Mouse (Mus musculus) heart, embryonic 10.5 days (tissue): ENCODE measurements at regions not wholly inside any gene's neighbourhood (a gene's known extent, or its start where the extent isn't known, plus 50 kb on each side); places are given as distances from the start of the nearest gene placed in this dataset.

ENCODE experiments used
- DNase-seq: peaks from one replicate; pipeline ENCODE4 v3.0.0-alpha.2; 2017; ENCODE audit warnings: low spot score
- H3K27ac ChIP-seq: fragments of 300-500 bp; sonication (generic); 2 replicates; pipeline ENCODE4 v1.5.1; 2016; ENCODE audit warnings: mild to moderate bottlenecking
- H3K27me3 ChIP-seq: fragments of 300-500 bp; sonication (generic); 2 replicates; pipeline ENCODE4 v1.6.1; 2016; ENCODE audit warnings: mild to moderate bottlenecking; ENCODE audit not compliant: poor library complexity, insufficient read depth, severe bottlenecking
- H3K36me3 ChIP-seq: fragments of 300-500 bp; sonication (generic); 2 replicates; pipeline ENCODE4 v1.6.1; 2016; ENCODE audit warnings: mild to moderate bottlenecking, moderate library complexity
- H3K4me1 ChIP-seq: fragments of 300-500 bp; sonication (generic); 2 replicates; pipeline ENCODE4 v1.6.1; 2016; ENCODE audit warnings: mild to moderate bottlenecking
- H3K4me3 ChIP-seq: fragments of 300-500 bp; sonication (generic); 2 replicates; pipeline ENCODE4 v1.5.1; 2016; ENCODE audit warnings: mild to moderate bottlenecking, moderate library complexity
- H3K9me3 ChIP-seq: fragments of 300-500 bp; sonication (generic); 2 replicates; pipeline ENCODE4 v1.6.1; 2016; ENCODE audit warnings: mild to moderate bottlenecking, moderate library complexity
- WGBS: fragments of 180-500 bp; shearing (Covaris S2); methylation state at CpG from one replicate; pipeline ENCODE4 v1.1.7; 2016; 5-methylcytosine and 5-hydroxymethylcytosine counted together

GRCm38 (mm10) chr14:24608356-24608755, 121.4 kb downstream of the Rps24 start:
- DNase-seq: no peak
- 100% methylated on average over 1 of the region's 1 CpGs for WGBS
- H3K9me3 ChIP-seq: no peaks in the 10 kb centered on the region
- no peak overlapping the region for H3K4me3 ChIP-seq
- no peak overlapping the region for H3K27ac ChIP-seq
- no peaks in the 10 kb centered on the region for H3K36me3 ChIP-seq
- H3K4me1 ChIP-seq: peaks cover 15% of the 10 kb centered on the region
- peaks cover 10% of the 10 kb centered on the region; the same call in 1 of the 2 replicates for H3K27me3 ChIP-seq

DNA sequence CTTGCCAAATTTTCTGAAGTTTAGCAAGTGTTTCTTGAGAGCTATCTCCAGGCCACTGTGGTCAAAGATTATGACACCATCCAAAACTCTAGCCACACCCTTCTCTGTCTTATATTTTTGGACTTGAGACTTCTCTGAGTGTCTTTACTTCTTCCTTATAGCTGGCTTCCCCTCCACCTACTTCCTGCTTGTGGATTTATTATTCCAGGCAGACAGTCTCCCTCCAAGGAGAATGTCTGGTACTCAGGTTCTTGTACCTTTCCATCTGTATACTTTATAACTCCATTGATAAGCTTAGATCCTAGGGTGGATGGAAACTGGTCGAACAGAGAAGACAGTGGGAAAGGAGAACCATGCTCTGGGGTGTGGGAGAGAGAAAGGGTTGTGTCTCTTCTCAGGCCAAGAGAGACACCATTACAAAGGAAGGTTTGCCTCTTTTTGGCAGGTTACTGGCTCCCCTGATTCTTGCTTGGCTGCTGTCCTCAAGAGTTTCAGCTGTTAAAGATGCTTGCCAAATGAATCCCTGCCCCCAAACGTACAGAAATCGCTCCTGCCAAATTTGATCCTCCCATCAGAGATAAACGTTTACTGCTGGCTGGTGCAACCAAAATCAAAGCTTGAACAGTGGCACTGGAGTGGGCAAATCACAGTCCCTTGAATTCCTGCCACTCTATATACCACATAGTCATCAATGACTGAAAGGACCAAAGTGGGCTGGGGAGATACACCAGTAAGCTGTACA, 125.5 kb downstream of the Rps24 start:
- no peak for DNase-seq
- Histone ChIP-seq H3K36me3 (no peaks in the 10 kb centered on the region), H3K4me3 (no peak overlapping the region), H3K27ac (no peak overlapping the region), H3K9me3 (no peaks in the 10 kb centered on the region), H3K4me1 (peaks cover 14% of the 10 kb centered on the region), H3K27me3 (peaks cover 14% of the 10 kb centered on the region; the same call in 1 of the 2 replicates)
- WGBS: 73% methylated on average over 4 of the region's 4 CpGs

GRCm38 (mm10) chr14:24615776-24616175, 128.9 kb downstream of the Rps24 start:
- DNase-seq: no peak
- no peak overlapping the region for H3K27ac ChIP-seq
- H3K27me3 ChIP-seq: peaks cover 17% of the 10 kb centered on the region; the same call in 1 of the 2 replicates
- peaks cover 30% of the 10 kb centered on the region for H3K4me1 ChIP-seq
- H3K36me3 ChIP-seq: no peaks in the 10 kb centered on the region
- no peaks in the 10 kb centered on the region for H3K9me3 ChIP-seq
- 81% methylated on average over 3 of the region's 3 CpGs for WGBS
- no peak overlapping the region for H3K4me3 ChIP-seq

DNA sequence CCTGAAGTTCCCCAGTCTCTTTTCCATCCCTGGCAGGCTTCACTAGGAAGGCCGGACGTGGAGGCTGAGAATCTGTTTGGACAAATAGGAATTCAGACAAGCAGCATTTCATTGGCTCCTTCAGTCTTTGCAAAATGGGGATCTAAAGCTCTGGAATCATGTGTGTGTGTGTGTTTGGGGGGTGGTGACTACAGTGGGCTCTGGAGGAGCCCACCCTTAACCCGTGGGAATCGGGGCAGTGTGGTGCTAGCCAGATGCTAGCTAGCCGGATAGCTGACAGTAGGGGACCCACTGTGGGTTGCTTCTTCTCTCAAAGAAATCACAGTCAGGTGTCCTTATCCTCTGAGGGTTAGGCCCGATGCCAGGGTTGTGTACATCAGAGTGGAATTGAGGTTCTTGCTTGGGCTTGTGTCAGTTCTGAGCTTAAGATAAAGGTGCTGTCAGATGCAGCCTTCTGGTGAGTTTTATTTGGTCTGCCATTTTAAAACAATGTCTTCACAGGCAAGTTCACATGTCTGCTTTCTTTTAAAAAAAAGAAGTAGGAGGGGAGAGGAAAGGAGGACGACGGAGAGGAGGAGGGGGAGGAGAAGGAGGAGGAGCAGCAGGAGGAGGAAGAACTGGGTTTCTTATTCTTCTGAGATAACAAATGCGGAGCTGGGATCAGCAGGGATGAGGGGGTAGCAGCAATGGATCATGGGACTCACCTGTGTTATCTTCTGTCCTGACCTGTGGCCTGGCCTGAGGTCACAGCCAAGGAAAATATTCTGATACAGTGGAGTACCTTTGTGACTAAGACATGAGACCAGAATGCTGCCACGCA, 129.6 kb downstream of the Rps24 start:
- no peak for DNase-seq
- Histone ChIP-seq H3K27ac (0 out of 2 replicates have a peak overlapping the region, but pooled peaks have one; percentile 2), H3K4me1 (peaks cover 30% of the 10 kb centered on the region), H3K27me3 (peaks cover 12% of the 10 kb centered on the region; the same call in 1 of the 2 replicates), H3K9me3 (no peaks in the 10 kb centered on the region), H3K4me3 (no peak overlapping the region), H3K36me3 (no peaks in the 10 kb centered on the region)
- WGBS: 70% methylated on average over 10 of the region's 10 CpGs

DNA sequence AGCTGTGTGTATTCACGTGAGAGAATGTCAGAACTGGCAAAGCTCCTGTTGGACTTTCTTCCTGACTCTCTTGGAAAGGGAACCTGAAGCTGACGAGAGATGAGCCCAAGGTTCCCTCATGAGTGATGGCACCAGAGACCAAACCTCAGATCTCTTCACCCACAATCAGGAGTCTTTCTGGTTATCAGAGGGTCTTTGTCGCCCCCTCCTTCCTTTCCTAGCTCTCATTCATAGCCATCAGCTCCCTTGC, 130.1 kb downstream of the Rps24 start:
- Histone ChIP-seq H3K4me3 (no peak overlapping the region), H3K9me3 (no peaks in the 10 kb centered on the region), H3K4me1 (peaks cover 30% of the 10 kb centered on the region), H3K27me3 (peaks cover 12% of the 10 kb centered on the region; the same call in 1 of the 2 replicates), H3K36me3 (no peaks in the 10 kb centered on the region), H3K27ac (peak overlapping the region; percentile 29; the same call in 1 of the 2 replicates)
- no peak for DNase-seq
- WGBS: 51% methylated on average over 3 of the region's 3 CpGs

DNA sequence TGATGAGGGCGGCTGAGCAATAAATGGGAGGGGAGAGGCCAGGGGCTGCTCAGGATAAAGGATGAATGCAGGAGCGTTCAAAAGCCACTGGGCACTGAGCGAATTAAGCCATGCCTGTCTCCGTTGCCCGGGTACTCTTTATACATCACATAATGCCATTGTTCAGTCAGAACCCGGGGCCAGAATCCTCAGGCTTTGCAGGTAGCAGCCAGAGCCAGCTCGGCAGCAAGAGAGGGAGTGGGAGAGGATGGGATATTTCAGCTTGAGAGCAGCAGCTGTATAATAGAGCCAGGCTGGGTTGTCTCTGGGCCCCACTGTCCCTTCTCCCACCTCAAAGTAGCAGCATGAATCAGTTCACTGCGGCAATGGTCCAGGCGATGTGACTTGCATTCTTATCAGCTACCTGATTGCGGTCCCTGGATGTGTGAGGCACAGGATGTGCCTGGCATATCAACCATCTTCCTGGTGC, 130.5 kb downstream of the Rps24 start:
- WGBS: 52% methylated on average over 10 of the region's 10 CpGs
- no peak overlapping the region for H3K4me3 ChIP-seq
- H3K36me3 ChIP-seq: no peaks in the 10 kb centered on the region
- H3K9me3 ChIP-seq: no peaks in the 10 kb centered on the region
- peaks cover 12% of the 10 kb centered on the region; the same call in 1 of the 2 replicates for H3K27me3 ChIP-seq
- peak overlapping the region; percentile 29; the same call in 1 of the 2 replicates for H3K27ac ChIP-seq
- H3K4me1 ChIP-seq: peaks cover 30% of the 10 kb centered on the region
- DNase-seq: no peak

GRCm38 (mm10) chr14:24618226-24619038, 131.5 kb downstream of the Rps24 start:
- no peak overlapping the region for H3K4me3 ChIP-seq
- H3K27ac ChIP-seq: peak overlapping the region; percentile 44; the same call in 1 of the 2 replicates
- peak; percentile 79 for DNase-seq
- H3K4me1 ChIP-seq: peaks cover 30% of the 10 kb centered on the region
- H3K27me3 ChIP-seq: peaks cover 8% of the 10 kb centered on the region; the same call in 1 of the 2 replicates
- H3K9me3 ChIP-seq: no peaks in the 10 kb centered on the region
- WGBS: 37% methylated on average over 16 of the region's 16 CpGs
- H3K36me3 ChIP-seq: no peaks in the 10 kb centered on the region

DNA sequence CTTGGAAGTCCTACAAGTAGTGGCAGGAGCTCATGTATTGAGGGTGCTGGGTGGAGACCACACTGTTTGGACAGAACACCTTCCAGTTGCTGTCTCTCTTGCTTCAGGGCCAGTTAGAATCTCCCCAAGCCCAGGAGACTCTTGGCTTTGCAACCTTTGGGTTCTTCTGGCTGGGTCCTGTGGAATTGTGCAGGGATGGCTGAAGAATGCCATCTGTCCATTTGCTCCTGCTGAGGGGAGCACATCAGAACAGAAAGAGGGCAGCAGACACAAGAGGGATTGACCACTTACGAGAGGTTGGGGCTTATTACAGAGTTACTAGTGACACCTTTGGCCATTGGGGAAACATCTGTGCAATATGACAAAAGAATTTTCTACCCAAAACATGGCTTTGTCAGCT, 145.1 kb downstream of the Rps24 start:
- 82% methylated on average over 1 of the region's 1 CpGs for WGBS
- 0 out of 2 replicates have a peak, but pooled peaks cover 3% of the 10 kb centered on the region for H3K4me1 ChIP-seq
- H3K27ac ChIP-seq: no peak overlapping the region
- no peak overlapping the region for H3K4me3 ChIP-seq
- no peaks in the 10 kb centered on the region for H3K36me3 ChIP-seq
- no peaks in the 10 kb centered on the region for H3K27me3 ChIP-seq
- DNase-seq: no peak
- peaks cover under 1% of the 10 kb centered on the region; the same call in 1 of the 2 replicates for H3K9me3 ChIP-seq

DNA sequence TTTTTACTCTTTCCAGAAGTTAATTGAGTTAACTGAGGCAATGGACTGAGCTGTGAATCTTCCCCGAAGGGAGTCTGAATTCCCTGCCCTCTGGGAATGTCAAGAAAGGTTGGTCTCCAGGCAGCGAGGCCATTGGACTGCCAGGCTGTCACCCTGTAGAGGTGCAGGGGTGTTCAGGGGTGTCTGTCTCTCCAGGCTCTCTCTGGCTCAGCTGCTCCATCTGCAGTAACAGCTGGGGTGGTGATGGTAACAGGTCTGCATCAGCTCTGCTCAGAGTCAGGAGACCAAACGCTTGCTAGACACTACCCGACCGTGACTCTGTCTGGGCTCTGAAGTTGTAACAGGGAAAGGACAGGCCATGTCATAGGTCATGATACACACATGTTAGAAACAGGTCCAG, 154.9 kb downstream of the Rps24 start:
- Histone ChIP-seq H3K27ac (no peak overlapping the region), H3K4me3 (no peak overlapping the region), H3K36me3 (no peaks in the 10 kb centered on the region), H3K9me3 (no peaks in the 10 kb centered on the region), H3K4me1 (no peaks in the 10 kb centered on the region), H3K27me3 (peaks cover 13% of the 10 kb centered on the region)
- WGBS: 61% methylated on average over 5 of the region's 5 CpGs
- DNase-seq: no peak

DNA sequence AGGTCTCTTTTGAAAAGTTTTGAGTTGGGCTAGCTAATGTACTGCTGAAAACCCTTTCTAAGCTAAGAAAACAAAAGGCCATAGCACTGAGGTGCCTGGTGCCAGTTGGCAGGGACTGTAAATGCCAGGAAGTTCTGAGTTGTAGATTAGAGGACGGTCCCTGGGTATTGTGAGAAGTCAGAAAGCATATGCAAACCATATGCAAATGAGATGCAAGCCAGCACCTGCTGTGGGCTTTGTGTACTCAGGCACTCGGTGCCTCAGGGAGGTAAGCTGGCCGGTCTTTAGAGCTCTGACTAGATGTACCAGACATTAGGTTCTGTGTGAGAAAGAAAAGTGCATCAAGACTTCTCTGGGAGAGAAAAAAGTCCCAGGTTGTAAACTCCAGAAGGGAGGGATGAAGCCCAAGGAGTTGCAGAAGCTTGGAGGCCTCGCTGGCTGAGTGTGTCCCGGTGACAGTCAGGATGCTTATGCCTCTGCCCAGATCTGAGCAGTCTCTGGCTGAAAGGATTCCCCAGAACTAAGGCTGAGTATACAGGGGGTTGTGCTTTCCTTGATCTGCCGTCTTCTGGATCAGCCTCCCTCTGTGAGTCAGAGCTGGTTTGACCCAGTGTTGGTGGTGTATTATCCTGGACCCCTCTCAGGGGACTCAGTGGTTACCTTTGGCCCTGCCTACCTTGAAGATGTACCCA, 157.3 kb downstream of the Rps24 start:
- H3K36me3 ChIP-seq: no peaks in the 10 kb centered on the region
- H3K27ac ChIP-seq: no peak overlapping the region
- no peak for DNase-seq

GRCm38 (mm10) chr14:24646239-24646848, 159.4 kb downstream of the Rps24 start:
- H3K27ac ChIP-seq: no peak overlapping the region
- no peak for DNase-seq
- no peaks in the 10 kb centered on the region for H3K4me1 ChIP-seq
- H3K9me3 ChIP-seq: no peaks in the 10 kb centered on the region
- WGBS: 79% methylated on average over 6 of the region's 6 CpGs
- no peak overlapping the region for H3K4me3 ChIP-seq
- H3K27me3 ChIP-seq: peaks cover 19% of the 10 kb centered on the region
- no peaks in the 10 kb centered on the region for H3K36me3 ChIP-seq

More for the DNA sequence above, 157.3 kb downstream of the Rps24 start:
- peaks cover 19% of the 10 kb centered on the region for H3K27me3 ChIP-seq
- H3K4me3 ChIP-seq: no peak overlapping the region
- no peaks in the 10 kb centered on the region for H3K4me1 ChIP-seq
- WGBS: 44% methylated on average over 6 of the region's 6 CpGs
- H3K9me3 ChIP-seq: no peaks in the 10 kb centered on the region

- 83% methylated on average over 4 of the region's 4 CpGs for WGBS
- no peaks in the 10 kb centered on the region for H3K4me1 ChIP-seq
- H3K4me3 ChIP-seq: no peak overlapping the region
- peaks cover 14% of the 10 kb centered on the region for H3K27me3 ChIP-seq
- DNase-seq: no peak
- H3K27ac ChIP-seq: no peak overlapping the region
- H3K36me3 ChIP-seq: no peaks in the 10 kb centered on the region
- H3K9me3 ChIP-seq: no peaks in the 10 kb centered on the region
These were observed 160.8 kb downstream of the Rps24 start for GRCm38 (mm10) chr14:24647722-24648121.
